Mouse (Mus musculus) intestine, embryonic 14.5 days (tissue): ENCODE results near the gene Nuak2. TPM values are rescaled to one million over a fixed set of nuclear protein-coding genes. Genes with fewer than 3 reads are reported as not detected.

Source experiments
- ATAC-seq: fragments of 200-750 bp; cut with Nextera tagmentation; replicated peaks from 2 replicates; pipeline ENCODE4 v1.8.0; 2017; ENCODE audit warnings: low read depth, moderate number of reproducible peaks, moderate TSS enrichment, moderate library complexity; ENCODE audit not compliant: low FRiP score, low TSS enrichment
- DNase-seq: peaks from one replicate; pipeline ENCODE4 v3.0.0-alpha.2; 2018; ENCODE audit warnings: low spot score
- H3K27ac ChIP-seq: fragments of 300-500 bp; sonication (generic); 2 replicates; pipeline ENCODE4 v1.5.1; 2014; ENCODE audit warnings: low read depth, mild to moderate bottlenecking, control low read depth
- H3K27me3 ChIP-seq: fragments of 300-500 bp; sonication (generic); replicated peaks from 2 replicates; pipeline ENCODE4 v1.6.1; 2014; ENCODE audit warnings: low read length, control low read depth; ENCODE audit not compliant: control insufficient read depth, insufficient read depth
- H3K36me3 ChIP-seq: fragments of 300-500 bp; sonication (generic); 2 replicates; pipeline ENCODE4 v1.6.1; 2014; ENCODE audit warnings: low read length, control low read depth; ENCODE audit not compliant: control insufficient read depth, insufficient read depth
- H3K4me1 ChIP-seq: fragments of 300-500 bp; sonication (generic); replicated peaks from 2 replicates; pipeline ENCODE4 v1.6.1; 2014; ENCODE audit warnings: low read length, control low read depth, mixed read lengths; ENCODE audit not compliant: control insufficient read depth, insufficient read depth
- H3K4me2 ChIP-seq: fragments of 300-500 bp; sonication (generic); 2 replicates; pipeline ENCODE4 v1.6.1; 2014; ENCODE audit warnings: low read length
- H3K4me3 ChIP-seq: fragments of 300-500 bp; sonication (generic); 2 replicates; pipeline ENCODE4 v1.5.1; 2014; ENCODE audit warnings: low read depth, low read length, control low read depth, mixed read lengths
- H3K9ac ChIP-seq: fragments of 300-500 bp; sonication (generic); 2 replicates; pipeline ENCODE4 v1.6.1; 2014; ENCODE audit warnings: mild to moderate bottlenecking, low read length
- H3K9me3 ChIP-seq: fragments of 300-500 bp; sonication (generic); 2 replicates; pipeline ENCODE4 v1.6.1; 2016; ENCODE audit warnings: low read length, control low read depth; ENCODE audit not compliant: control insufficient read depth
- WGBS: fragments of 180-500 bp; shearing (Covaris S2); extraction: QIAGEN DNeasy Blood & Tissue Kit; methylation state at CpG from one replicate; pipeline ENCODE4 v1.1.7; 2014; 5-methylcytosine and 5-hydroxymethylcytosine counted together
- polyA plus RNA-seq: library from polyadenylated mRNA; unstranded; fragments of >200 nt; fragmentation: Nextera tagmentation; extraction: Ambion mirVana; gene quantifications from 2 replicates; pipeline ENCODE4 v1.2.1, GENCODE M21; 2014

Nuak2 gene
- polyA plus RNA-seq, 1 experiment from 2014 or later = 4.4 TPM

DNA sequence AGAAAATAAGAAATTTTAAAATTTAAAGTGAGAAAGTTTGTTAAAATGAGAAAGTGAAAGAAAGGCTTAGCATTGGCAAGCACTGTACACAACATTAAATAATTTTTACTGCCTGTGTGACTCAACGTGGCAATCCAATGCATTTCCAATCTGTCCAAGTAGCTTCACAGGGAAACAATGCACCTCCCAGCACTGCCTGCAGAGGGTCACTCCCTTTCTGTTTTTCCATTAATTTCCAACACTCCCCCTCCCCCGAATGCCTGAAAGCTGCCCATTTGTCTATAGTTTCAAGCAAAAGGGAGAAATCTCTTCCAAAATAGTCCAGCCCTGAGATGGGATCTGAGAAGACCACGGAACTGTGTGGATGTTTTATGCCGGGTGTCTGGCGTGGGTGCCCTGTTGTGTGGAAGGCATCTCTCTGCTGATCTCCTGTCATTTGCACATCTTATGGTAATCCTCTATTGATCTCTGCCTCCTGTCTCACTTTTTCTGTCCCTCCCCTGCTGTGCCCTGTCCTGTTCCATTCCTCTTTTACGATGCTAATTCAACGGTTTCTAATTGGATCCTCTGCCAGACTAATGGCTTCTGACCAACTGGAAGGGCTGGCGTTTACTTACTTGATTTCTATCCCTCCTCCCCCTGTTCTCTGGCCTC is 34.3 kb upstream of the Nuak2 start:
- no peak overlapping the region for H3K27ac ChIP-seq
- 23% methylated on average over 8 of the region's 8 CpGs for WGBS
- H3K9me3 ChIP-seq = no peaks in the 10 kb centered on the region
- ATAC-seq (no peak), DNase-seq (no peak)
- H3K4me2 ChIP-seq = no peak overlapping the region
- H3K9ac ChIP-seq = no peak overlapping the region
- H3K4me1 ChIP-seq = no peaks in the 10 kb centered on the region
- H3K4me3 ChIP-seq = no peak overlapping the region
- no peaks in the 10 kb centered on the region for H3K36me3 ChIP-seq
- H3K27me3 ChIP-seq = no peaks in the 10 kb centered on the region

DNA sequence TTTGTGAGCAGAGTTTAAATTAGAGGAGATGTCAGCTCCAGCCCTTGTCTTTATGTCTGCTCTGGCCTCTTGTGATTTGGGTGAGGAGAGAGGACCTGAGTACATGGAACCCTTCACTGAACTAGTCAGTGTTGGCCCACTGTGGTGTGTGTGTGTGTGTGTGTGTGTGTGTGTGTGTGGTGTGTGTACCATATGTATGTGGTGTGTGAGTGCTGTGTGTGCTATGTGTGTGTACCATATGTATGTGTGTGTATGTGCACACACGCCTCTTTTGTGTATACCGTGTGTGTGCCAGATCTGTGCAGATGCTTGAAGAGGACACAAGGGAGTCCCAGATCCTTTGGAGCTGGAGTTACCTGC is 33.8 kb upstream of the Nuak2 start:
- WGBS = 82% methylated on average over 2 of the region's 2 CpGs
- DNase-seq (no peak), ATAC-seq (no peak)
- Histone ChIP-seq H3K9me3 (no peaks in the 10 kb centered on the region), H3K4me1 (no peaks in the 10 kb centered on the region), H3K27ac (no peak overlapping the region), H3K9ac (no peak overlapping the region), H3K27me3 (no peaks in the 10 kb centered on the region), H3K4me3 (no peak overlapping the region), H3K36me3 (no peaks in the 10 kb centered on the region), H3K4me2 (no peak overlapping the region)

DNA sequence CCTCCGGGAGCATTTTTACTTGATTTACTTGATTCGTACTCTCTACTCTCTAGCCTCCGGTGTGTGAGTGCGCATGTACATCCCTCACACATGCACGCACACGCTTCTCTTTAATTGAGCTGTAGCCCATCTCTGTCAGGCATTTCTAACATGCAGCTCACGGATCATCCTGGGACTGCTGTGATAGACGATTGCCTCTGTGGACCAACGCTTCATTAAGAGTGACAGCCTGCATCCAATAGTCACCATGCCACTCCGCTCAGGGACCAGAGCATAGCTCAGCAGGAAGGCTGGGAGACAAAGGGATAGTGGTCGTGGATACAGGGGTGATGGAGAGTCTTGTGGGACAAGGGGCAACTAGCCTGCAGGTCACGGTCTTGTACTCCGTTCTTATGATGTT is 32.9 kb upstream of the Nuak2 start:
- H3K27ac ChIP-seq = no peak overlapping the region
- WGBS = 79% methylated on average over 13 of the region's 13 CpGs
- ATAC-seq (no peak), DNase-seq (no peak)
- no peak overlapping the region for H3K4me3 ChIP-seq
- H3K9me3 ChIP-seq = no peaks in the 10 kb centered on the region
- no peaks in the 10 kb centered on the region for H3K27me3 ChIP-seq
- H3K4me2 ChIP-seq = no peak overlapping the region
- H3K9ac ChIP-seq = no peak overlapping the region
- H3K36me3 ChIP-seq = no peaks in the 10 kb centered on the region
- H3K4me1 ChIP-seq = no peaks in the 10 kb centered on the region

DNA sequence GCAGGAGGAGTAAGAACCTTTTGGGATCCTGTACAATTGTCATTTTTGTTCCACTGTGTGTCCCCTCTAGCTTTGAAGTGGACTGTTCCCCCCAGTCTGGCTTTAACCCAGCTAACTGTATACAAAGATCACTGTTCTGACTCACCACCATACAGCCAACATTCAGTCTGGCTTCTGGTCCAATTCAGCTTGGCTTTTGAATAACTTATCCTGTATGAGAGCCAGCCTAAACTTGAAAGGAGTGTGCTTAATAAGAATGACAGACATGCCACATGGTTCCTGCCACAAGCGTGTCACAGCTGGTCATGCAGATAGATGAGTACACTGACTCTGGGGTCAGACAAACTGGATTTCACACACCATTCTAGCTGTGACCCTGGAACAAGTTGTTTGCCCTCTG is 29.2 kb upstream of the Nuak2 start:
- Histone ChIP-seq H3K9ac (no peak overlapping the region), H3K27ac (no peak overlapping the region), H3K4me1 (no peaks in the 10 kb centered on the region), H3K36me3 (no peaks in the 10 kb centered on the region), H3K27me3 (no peaks in the 10 kb centered on the region), H3K4me3 (no peak overlapping the region), H3K9me3 (no peaks in the 10 kb centered on the region), H3K4me2 (no peak overlapping the region)
- DNase-seq (no peak), ATAC-seq (no peak)
- WGBS = 76% methylated on average over 1 of the region's 1 CpGs

DNA sequence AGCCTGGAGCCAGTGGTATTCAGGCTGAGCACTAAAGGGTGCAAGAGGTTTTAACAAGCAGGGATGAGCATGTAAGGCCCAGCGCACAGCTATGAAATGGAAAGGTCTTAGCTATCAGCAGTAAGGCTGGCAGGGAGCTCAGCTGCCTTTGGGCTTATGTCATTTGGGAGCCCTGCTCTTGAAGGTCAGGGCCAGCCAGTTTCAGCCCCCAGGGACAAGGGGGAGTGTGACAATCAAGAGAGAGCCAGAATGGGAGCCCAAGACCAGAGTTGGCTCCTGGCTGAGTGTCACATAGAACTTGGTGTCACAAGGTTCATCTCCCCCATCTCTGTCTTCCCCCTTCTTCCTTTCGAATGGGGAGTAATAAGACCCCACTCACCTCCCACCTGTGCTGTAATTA is 28.5 kb upstream of the Nuak2 start:
- ATAC-seq = no peak

DNA sequence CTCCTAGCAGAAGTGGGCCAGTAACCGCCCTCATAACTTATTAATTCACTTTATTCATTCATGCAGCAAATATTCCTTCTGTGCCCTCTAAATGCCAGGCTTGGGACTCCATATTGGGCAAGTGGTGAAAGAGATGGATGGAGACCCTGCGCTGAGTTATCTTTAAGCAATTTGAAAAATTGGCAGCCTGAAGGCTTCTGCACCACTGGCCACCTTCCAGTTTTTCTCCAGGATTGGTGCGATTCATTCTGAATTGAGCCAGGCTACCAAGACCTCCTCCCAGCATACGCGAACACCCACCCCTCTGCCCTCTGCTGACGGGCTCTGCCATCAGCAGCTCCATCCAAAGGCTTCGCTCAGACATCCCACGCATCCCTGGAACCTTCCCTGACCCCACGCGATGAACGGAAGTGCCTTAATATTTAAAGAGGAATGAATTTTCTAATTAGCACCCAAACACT is 27.9 kb upstream of the Nuak2 start:
- Histone ChIP-seq H3K27me3 (no peaks in the 10 kb centered on the region), H3K4me2 (no peak overlapping the region), H3K9ac (no peak overlapping the region), H3K4me1 (peaks cover 10% of the 10 kb centered on the region), H3K36me3 (no peaks in the 10 kb centered on the region), H3K9me3 (no peaks in the 10 kb centered on the region), H3K27ac (no peak overlapping the region), H3K4me3 (no peak overlapping the region)
- DNase-seq = no peak
- no peak for ATAC-seq
- WGBS = 25% methylated on average over 11 of the region's 11 CpGs

More for the DNA sequence above, 28.5 kb upstream of the Nuak2 start:
- H3K36me3 ChIP-seq = no peaks in the 10 kb centered on the region
- no peak overlapping the region for H3K9ac ChIP-seq
- no peaks in the 10 kb centered on the region for H3K27me3 ChIP-seq
- no peak overlapping the region for H3K27ac ChIP-seq
- DNase-seq = no peak
- peaks cover 5% of the 10 kb centered on the region for H3K4me1 ChIP-seq
- no peaks in the 10 kb centered on the region for H3K9me3 ChIP-seq
- H3K4me3 ChIP-seq = no peak overlapping the region
- H3K4me2 ChIP-seq = no peak overlapping the region
- WGBS = 79% methylated on average over 2 of the region's 2 CpGs

DNA sequence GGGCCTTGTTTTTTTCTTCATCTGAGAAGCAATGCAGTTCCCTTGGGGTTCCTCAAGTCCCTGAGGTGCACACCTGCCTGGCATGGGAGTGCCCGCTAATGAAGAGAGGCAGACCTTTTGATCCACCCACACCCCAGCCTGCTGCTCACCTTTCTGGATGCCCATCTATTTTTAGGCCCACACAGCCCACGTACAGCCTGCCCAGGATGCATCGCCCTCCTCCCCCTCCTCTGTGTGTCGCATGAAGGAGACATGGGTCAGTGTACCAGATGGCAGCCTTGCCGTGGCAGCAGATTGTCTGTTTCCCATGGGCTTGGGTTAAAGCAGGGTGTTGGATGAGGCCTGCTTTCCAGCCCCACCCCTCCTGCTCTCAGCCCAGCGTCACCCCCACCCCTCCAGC is 26.0 kb upstream of the Nuak2 start:
- no peak overlapping the region for H3K9ac ChIP-seq
- WGBS = 78% methylated on average over 6 of the region's 6 CpGs
- DNase-seq (no peak), ATAC-seq (no peak)
- H3K36me3 ChIP-seq = no peaks in the 10 kb centered on the region
- H3K27me3 ChIP-seq = no peaks in the 10 kb centered on the region
- peaks cover 10% of the 10 kb centered on the region for H3K4me1 ChIP-seq
- H3K4me2 ChIP-seq = no peak overlapping the region
- no peaks in the 10 kb centered on the region for H3K9me3 ChIP-seq
- H3K4me3 ChIP-seq = no peak overlapping the region
- H3K27ac ChIP-seq = no peak overlapping the region

DNA sequence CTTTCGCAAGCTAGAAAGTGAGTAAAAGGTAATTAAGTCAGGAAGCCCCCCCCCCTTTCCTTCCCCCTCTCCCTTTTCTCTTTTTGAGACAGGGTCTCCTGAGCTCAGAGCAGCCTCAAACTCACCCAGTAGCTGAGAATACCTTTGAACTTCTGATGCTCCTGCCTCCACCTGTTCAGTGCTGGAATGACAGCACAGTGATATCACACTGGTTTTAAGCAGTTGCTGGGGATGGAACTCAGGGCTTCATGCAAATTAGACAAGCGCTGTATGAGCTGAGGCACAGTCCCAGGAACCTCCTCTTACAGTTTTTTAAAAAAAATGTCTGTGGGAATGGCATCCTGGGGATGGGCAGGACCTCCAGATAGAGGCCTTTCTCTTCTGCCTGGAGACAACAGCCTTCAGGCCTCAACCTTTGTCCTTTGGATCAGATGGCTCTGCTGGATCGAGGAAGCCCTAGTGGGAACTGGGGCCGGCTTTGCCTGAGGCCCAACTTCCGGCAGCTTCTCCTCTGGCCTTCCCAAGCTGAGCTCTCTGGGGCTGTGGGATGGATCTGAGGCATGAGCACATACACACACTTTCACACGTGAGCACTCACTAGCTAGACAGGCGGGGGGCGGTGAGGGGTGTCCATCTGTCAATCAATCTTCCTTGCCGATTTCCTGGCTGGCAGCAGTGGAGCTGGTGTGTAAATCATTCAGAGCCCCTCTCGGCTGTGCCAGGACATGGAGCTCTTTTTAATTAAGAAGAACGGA is 24.8 kb upstream of the Nuak2 start:
- H3K4me2 ChIP-seq = no peak overlapping the region
- DNase-seq (no peak), ATAC-seq (no peak)
- H3K36me3 ChIP-seq = no peaks in the 10 kb centered on the region
- WGBS = 57% methylated on average over 11 of the region's 11 CpGs
- no peak overlapping the region for H3K4me3 ChIP-seq
- H3K9ac ChIP-seq = no peak overlapping the region
- H3K9me3 ChIP-seq = no peaks in the 10 kb centered on the region
- H3K27ac ChIP-seq = no peak overlapping the region
- peaks cover 10% of the 10 kb centered on the region for H3K4me1 ChIP-seq
- H3K27me3 ChIP-seq = peaks cover 1% of the 10 kb centered on the region; the same call in 1 of the 2 replicates

DNA sequence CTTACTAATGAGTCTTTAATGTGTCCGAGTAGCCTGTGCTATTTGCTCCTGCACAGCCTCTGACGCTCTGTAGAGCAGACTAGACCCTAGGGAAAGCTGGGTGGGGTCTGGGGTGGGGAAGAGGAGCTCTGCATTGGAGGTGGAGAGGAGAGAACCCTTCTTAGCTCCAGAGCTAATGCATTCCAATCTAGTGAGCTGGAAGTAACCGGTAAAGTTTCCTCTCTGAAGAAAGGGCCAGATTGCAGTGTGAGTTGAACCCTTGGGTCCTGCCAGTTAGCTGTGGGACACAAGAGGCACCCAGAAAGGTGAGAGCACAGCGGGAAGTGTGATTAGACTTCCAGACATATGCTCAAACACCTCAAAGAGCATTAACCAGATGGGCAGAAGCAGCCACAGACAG is 24.2 kb upstream of the Nuak2 start:
- H3K4me1 ChIP-seq = peaks cover 10% of the 10 kb centered on the region
- H3K27ac ChIP-seq = no peak overlapping the region
- WGBS = 46% methylated on average over 4 of the region's 4 CpGs
- no peaks in the 10 kb centered on the region for H3K9me3 ChIP-seq
- DNase-seq (no peak), ATAC-seq (no peak)
- no peak overlapping the region for H3K4me3 ChIP-seq
- H3K9ac ChIP-seq = no peak overlapping the region
- peaks cover 7% of the 10 kb centered on the region; the same call in 1 of the 2 replicates for H3K27me3 ChIP-seq
- no peak overlapping the region for H3K4me2 ChIP-seq
- H3K36me3 ChIP-seq = no peaks in the 10 kb centered on the region
